Mouse (Mus musculus): Measurements from ENCODE around the gene Zar1l. TPM values are rescaled to one million over a fixed set of nuclear protein-coding genes. Genes with fewer than 3 reads are reported as not detected.
A peak's percentile ranks its signal among the peaks of the same experiment; 100 is the strongest.

Gene Zar1l
- total RNA-seq, 2 experiments from 2014 or later: not detected

- no peak for DNase-seq
- intact Hi-C loops (cut with DNase I): no loop called here
These were observed 27.1 kb downstream of the Zar1l start for GRCm38 (mm10) chr5:150490821-150491220.

DNA sequence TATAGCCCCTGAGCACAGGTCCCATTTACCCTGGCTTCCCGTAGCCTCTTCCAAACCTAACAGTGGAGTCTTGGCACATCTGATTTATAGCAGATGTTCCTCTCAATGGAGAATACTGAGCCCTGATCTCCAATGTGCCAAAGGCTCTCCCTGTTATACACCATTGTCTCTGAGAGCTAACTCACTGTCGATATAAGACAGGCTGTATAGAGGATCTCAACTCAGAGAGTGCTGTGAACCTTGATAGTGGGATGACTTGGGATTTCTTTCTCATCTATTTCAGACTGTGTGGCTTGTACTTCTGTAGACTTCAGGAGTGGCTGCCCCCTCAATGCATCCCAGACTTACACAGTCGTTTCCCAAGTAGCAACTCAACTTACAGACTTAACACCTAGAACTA, 27.7 kb downstream of the Zar1l start:
- DNase-seq: no peak
- intact Hi-C loops (cut with DNase I): no loop called here

DNA sequence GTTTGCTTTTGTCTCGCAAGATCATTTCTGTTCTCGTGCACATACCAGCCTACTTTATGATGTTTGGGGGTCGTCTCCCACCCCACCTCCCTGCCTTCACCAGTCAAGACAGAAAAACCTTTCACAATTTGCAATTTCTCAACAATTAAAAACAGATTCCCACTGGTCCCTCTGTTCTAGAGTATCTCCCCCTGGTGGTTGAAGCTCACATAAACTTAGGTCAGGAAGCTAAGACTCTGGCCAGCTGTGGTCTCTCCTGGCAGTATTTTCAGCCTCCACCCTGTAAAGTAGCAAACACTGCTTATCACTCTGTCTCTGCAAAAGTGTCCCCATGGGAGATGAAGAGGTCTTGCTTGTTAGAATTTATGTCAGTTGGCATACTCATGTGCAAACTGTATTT, 32.8 kb downstream of the Zar1l start:
- intact Hi-C loops (cut with DNase I): loop anchor here (2.0 kb wide), 1 partner anchor 44 kb away; no protein-coding TSS in a partner anchor
- peak; percentile 32 to 63 for DNase-seq

DNA sequence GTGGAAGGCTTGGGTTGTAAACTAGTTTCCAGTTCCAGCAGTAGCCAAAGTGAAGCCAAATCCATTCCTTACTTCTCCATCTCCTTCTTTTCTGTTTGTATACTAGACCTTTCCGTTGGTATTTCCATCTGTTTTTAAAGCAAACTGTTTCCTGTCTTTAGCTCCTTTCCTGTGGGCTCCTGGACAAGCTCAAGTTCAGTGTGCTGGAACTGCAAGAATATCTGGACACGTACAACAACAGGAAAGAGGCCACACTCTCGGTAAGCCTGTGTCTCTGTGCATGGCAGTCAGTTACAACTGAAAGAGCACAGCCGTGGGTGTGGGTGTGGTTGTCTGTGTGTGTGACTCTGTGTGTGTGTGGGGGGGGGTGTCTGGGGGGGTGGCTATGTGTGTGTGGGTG, 39.4 kb downstream of the Zar1l start:
- DNase-seq: no peak
- intact Hi-C loops (cut with DNase I): no loop called here

- DNase-seq: no peak
- intact Hi-C loops (cut with DNase I): no loop called here
These were observed 40.6 kb downstream of the Zar1l start for GRCm38 (mm10) chr5:150477364-150477763.

DNA sequence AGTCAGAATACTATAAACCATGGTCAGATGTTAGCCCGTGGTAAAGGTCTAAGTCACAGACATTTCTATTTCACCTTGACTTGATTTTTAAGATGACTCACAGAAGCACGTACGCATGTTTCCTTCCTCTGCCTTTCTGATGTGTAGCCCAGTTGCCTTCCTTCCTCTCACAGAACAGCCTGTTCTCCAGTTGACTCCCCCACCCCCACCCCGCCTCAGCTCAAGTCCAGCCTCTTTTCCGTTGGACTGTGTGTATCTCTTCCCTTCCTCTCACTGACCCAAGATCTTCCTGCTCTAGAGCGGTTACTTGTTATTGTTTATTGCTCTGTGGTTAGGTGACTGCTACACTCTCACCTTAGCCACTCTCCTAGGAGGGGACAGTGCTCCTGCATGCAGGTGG, 49.5 kb downstream of the Zar1l start:
- intact Hi-C loops (cut with DNase I): no loop called here

DNA sequence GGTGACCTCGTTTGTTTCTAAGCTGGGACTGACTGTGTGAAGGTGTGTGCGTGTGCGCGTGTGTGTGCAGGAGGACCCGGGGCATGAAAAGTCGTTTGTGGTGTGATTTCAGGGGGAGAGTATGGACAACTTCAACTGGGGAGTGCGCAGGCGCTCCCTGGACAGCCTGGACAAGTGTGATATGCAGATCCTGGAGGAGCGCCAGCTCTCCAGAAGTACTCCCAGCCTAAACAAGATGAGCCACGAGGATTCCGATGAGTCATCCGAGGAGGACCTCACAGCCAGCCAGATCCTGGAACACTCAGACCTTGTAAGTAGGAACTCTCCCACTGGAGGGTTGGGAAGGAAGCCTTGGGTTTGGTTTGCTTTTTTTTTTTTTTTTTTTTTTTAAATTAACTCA, 51.8 kb downstream of the Zar1l start:
- intact Hi-C loops (cut with DNase I): no loop called here
- DNase-seq: peak; percentile 90 to 93

More for the DNA sequence above, 49.5 kb downstream of the Zar1l start:
- peak; percentile 26 to 29 for DNase-seq

GRCm38 (mm10) chr5:150465218-150465617, 52.7 kb downstream of the Zar1l start:
- intact Hi-C loops (cut with DNase I): no loop called here
- no peak for DNase-seq

- DNase-seq: no peak
- intact Hi-C loops (cut with DNase I): no loop called here
These were observed 53.2 kb downstream of the Zar1l start for GRCm38 (mm10) chr5:150464721-150465120.

DNA sequence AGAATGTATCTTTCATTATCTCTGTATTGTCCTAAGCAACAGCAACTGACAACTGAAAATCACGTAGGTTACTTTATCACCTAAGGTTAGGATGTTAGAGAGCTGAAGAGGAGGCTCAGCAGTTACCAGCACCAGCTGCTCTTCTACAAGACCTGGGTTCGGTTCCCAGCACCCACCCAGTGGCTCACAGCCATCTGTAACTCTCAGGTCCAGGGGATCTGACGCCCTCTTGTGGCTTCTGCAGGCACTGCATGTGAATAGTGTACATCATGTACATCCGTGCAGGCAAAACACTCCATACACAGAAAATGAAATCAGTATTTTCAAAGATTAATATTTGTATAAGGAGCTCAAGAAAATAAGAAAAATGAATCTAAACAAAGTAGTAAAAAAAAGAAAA, 58.2 kb downstream of the Zar1l start:
- no peak for DNase-seq
- intact Hi-C loops (cut with DNase I): no loop called here

GRCm38 (mm10) chr5:150457904-150458739, 59.8 kb downstream of the Zar1l start:
- DNase-seq: peak in 1 of 2 experiments; percentile 31
- intact Hi-C loops (cut with DNase I): no loop called here

- intact Hi-C loops (cut with DNase I): no loop called here
- DNase-seq: peak; percentile 33 to 53
These were observed 60.6 kb downstream of the Zar1l start for GRCm38 (mm10) chr5:150457165-150457903.

Other genes with a start within 250 kb of the Zar1l start
- gene Brca2, start 4.5 kb upstream of the Zar1l start, total RNA-seq (2021): 1 to 10 TPM; 4.4 TPM
- gene N4bp2l1, start 79.0 kb upstream of the Zar1l start, total RNA-seq (2021): 1 to 10 TPM; 2.8 to 4.8 TPM
- gene N4bp2l2, start 148.0 kb upstream of the Zar1l start, total RNA-seq (2021): 10 to 100 TPM; 40.0 to 46.0 TPM
- 10 to 100 TPM; 20.3 to 21.6 TPM for gene Pds5b, start 155.6 kb upstream of the Zar1l start, total RNA-seq (2021)